Mouse (Mus musculus) heart, adult 2 months (tissue): ENCODE measurements at regions not wholly inside any gene's neighbourhood (a gene's known extent, or its start where the extent isn't known, plus 50 kb on each side); places are given as distances from the start of the nearest gene placed in this dataset.

Experiments
- CTCF ChIP-seq: fragments of 200-600 bp; IDR thresholded peaks from 2 replicates; pipeline ENCODE4 v1.8.1; 2022; ENCODE audit warnings: antibody characterized with exemption, mild to moderate bottlenecking, moderate library complexity
- POLR2A ChIP-seq: fragments of 200-500 bp; IDR thresholded peaks from 2 replicates; pipeline ENCODE4 v1.6.1; 2011; ENCODE audit warnings: mild to moderate bottlenecking, low read depth, low read length, control low read depth; ENCODE audit not compliant: insufficient read depth

DNA sequence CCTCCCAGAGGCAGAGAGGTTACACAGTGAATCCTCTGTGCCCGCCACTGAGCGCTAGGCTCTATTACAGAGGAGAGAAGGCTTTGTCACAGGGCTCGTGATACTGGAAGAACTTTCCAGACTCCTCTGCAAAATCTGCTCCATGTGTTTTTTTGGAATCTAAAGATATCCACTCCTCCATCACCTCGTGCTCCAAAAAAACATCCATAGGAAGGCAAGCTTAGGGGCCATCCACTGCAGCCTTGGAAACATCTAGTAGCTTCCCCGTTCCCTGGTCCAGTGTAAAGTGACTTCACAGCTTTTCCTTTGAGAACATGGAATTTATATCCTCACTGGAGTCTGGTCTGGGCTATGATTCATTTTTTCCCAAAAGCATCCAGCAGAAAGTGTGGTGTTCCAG lies 103.3 kb upstream of the Hs3st3a1 start:
- TF ChIP-seq CTCF = no peak
- no peak for TF ChIP-seq POLR2A
